Mouse (Mus musculus): Measurements from ENCODE around the gene Naglu. TPM values are rescaled to one million over a fixed set of nuclear protein-coding genes. Genes with fewer than 3 reads are reported as not detected.

The Naglu gene
- total RNA-seq (2021): 1 to 10 TPM; 8.0 to 8.7 TPM

DNA sequence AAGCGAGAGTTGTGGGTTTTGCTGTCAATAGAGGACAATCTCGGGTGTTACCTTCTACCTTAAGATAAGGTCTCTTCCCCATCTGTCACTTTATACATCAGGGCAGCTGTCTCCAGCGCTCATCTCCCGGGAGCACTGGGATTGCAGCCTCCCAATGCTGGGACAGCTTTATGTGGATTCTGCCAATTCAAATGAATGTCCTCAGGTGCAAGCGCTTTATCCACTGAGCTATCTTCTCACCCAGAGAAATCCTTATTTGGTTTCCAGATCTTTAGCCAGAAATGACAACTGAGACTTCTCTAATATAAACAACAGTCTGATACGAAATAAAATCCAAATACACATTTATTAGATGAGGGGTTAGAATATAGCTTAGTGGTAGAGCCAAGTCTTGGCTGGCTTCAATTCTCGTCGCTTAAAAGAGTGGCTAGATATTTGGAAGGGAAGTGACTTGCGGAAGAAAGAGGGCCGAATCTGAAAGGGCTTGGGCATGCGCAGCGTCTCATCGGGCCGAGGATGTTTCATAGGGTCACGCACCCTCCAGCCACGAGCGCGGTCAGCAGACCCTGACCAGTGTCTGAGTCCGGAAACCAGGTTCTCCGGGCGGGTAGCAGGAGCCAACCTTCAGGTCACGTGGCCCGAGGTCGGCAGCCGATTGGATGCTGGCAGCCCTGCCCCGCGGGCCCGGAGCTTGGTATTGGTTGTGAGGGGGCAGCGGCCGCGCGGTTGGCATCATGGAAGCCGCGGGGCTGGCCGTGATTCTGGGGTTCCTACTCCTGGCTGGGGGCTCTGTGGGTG, at the start of gene Naglu:
Gene Naglu, plus strand, starts transcription at position 622 of the 798 bp plus-strand sequence.
- peak; percentile 94 for DNase-seq (ENCODE audit: low spot score)
- intact Hi-C loops (cut with DNase I): loop anchor here (10.0 kb wide), 2 partner anchors 325 to 355 kb away; partner anchors contain the start of genes Hspb9 and Kat2a

DNA sequence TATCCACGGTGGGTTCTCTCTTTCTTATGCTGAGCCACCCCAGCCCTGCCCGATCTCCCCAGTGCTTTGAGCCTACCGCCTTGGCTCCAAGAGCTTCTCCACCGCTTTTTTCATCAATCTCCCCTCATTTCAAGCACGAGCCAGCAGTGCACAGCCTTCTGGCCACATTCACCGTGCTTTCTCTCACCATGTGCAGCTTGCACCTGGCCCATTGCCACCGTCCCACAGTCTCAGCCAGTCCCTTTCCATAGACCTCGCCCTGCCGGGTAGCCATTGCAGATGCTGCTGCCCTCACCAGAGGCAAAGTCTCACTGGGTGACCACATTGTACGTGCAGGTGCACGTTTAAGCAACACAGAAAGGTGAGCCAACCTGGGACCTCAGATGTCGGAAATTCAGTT, 46.4 kb upstream of the Naglu start:
- DNase-seq (ENCODE audit: low spot score): no peak
- intact Hi-C loops (cut with DNase I): no loop called here

DNA sequence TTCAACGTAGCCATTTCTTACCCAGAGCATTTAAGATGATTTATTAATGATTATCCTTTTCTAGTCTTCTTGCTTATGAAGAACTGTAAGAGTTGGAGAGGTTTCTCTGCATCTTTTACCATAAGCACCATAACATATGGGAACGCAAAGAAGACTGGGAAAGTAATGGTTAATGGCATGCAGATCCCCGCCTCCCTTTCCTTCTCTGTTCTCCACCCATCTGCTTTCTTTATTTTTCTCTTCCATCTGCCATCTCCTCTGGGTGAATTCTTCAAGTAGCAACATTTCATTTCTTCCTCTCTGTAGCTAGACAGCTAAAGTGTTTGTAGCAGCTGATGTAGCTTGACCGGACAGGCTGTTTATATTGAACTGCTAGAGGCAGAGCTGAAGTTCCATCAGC, 45.8 kb upstream of the Naglu start:
- no peak for DNase-seq (ENCODE audit: low spot score)
- intact Hi-C loops (cut with DNase I): no loop called here

DNA sequence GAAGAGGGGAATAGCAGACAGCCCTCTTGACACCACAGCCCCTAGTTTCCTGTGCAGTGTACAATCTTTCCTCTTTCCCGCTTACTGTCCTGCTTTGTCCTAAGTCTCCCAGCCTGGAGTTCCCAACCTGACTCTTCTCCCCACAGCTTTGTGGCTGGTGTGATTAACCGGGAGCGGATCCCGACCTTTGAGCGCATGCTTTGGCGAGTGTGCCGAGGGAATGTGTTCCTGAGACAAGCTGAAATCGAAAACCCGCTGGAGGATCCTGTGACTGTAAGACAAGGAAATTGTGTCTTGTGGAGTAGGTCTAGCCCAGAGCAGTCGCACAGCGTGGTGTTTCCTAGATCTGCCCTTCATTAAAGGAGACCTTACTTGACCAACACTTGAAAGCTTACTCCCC, 42.7 kb upstream of the Naglu start:
- DNase-seq (ENCODE audit: low spot score): no peak
- intact Hi-C loops (cut with DNase I): no loop called here

DNA sequence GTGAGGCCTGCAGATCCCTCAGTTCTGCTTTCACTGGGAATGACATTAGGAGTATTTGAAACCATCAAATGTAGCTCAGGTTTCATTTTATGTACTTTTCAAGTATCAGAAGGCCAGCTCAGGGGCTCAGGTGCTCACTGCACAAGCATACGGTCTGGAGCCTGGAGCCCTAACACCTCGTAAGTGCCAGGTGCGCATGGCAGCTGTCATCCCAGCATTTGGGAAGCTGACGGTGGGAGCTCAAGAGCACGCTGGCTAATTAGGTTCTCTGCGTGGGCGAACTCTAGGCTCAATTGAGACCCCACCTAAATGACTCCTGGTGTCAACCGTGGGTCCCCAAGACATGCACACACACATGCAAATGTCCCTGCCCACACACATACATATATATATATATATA, 40.5 kb upstream of the Naglu start:
- no peak for DNase-seq (ENCODE audit: low spot score)
- intact Hi-C loops (cut with DNase I): no loop called here

DNA sequence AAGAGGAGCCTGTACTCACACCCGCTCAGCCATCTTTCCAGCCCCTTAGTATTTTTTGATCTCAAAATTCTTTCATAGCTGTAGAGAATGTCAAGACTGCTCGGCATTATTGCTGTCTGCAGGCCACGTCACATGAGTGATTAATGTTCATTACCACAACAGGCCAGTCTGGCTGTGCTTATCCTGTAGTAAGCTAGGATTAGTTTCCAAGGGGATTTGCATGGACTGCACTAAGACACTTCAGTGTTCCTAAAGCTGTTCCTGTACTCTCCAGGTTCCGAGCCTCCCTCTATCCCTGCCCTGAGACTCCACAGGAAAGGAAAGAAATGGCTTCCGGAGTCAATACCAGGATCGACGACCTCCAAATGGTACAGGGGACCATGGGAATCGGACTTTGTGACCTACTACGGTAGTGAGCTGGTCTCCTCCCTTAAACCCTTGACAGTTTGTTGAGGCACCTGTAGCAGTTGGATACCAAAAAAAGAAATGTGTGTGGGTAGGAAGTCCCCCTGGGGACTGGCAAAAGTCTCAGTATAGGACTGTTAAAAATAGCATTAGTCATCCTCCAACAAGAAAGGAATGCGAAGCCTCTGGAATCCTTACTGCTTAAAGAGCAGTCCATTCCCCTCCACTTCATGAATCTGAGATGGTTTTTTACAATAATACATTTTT, 39.5 kb upstream of the Naglu start:
- intact Hi-C loops (cut with DNase I): no loop called here
- DNase-seq (ENCODE audit: low spot score): no peak

DNA sequence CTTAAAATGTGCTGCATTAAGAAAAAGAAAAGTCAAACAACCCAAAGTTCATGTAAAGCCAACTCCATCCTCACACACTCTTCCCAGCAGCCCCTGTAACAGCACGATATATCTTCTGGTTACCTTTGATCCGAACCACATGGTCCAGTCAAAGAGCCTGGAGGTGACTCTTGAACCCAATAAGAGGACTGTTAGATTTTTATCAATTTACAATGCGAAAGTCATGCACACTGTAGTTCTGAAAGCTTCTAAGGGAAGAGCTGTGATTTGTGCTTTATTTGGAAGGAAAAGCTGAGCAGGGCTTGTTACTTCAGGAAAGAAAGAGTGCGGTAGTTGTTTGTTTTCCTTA, 39.0 kb upstream of the Naglu start:
- intact Hi-C loops (cut with DNase I): no loop called here
- no peak for DNase-seq (ENCODE audit: low spot score)

DNA sequence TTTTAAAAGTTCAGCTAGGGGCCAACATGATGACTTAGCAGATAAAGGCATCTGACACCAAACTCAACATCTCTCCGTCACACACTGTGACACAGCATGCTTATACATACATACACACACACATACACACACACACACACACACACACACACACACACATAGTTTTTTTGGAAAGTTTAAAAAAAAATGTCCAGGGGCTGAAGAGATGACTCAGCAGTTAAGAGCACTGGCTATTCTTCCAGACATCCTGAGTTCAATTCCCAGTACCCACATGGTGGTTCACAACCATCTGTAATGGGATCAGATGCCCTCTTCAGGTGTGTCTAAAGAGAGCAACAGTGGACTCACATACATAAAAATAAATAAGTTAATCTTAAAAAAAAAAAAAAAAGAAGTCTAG, 38.3 kb upstream of the Naglu start:
- intact Hi-C loops (cut with DNase I): no loop called here
- DNase-seq (ENCODE audit: low spot score): no peak

DNA sequence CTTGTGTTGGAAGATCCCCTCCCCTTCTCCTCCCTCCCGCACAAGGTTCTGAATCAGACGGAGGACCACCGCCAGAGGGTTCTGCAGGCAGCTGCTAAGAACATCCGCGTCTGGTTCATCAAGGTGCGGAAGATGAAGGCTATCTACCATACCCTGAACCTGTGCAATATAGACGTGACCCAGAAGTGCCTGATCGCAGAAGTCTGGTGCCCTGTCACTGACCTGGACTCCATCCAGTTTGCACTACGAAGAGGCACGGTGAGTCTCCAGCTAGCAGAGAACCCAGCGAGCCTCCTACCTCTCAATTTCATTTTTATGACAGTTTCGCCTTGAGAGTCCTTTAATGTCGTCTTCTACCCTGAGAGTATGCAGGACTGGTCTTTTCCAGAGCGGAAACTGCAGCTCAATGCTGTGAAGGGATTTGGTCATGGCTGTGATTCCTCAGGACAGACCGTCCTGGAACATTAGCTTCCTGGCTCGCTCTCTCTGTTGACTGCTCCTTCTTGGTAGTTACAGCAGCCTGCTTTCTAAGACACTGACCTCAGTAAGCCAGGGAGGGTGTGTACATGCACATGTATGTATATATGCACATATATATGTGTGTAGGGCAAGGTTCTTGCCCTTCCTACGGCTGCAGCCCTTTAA, 35.8 kb upstream of the Naglu start:
- no peak for DNase-seq (ENCODE audit: low spot score)
- intact Hi-C loops (cut with DNase I): no loop called here

DNA sequence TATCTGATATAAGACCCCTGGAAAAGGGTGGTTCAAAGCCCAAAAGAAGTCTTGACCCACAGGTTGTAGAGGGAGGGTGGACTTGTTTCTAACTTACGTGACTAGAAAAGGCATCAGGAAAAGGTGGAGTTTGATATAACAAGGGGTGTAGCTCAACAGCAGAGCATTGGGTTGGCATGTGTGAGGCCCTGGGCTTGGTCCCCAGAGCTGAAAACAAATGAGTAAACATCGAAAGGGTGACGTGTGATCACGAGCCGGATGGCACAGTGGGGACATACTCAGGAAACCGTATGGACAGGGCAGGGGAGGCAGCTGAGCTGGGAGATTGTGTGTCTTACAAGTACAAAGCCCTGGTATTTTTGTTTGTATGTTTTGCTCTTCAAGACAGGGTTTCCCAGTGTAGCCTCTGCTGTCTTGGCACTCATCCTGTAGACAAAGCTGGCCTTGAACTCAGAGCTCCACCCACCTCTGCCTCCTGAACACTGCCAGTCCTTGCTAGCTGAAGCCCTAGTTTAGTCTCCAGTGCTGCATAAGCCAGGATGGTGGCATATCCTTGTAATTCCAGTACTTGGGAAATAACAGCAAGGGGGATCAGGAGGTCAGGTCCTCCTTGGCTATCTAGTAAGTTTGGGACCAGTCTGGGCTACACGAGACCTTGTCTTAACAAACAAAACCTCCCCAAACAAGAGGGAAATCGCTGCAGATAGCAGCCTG, 35.0 kb upstream of the Naglu start:
- DNase-seq (ENCODE audit: low spot score): no peak
- intact Hi-C loops (cut with DNase I): no loop called here

DNA sequence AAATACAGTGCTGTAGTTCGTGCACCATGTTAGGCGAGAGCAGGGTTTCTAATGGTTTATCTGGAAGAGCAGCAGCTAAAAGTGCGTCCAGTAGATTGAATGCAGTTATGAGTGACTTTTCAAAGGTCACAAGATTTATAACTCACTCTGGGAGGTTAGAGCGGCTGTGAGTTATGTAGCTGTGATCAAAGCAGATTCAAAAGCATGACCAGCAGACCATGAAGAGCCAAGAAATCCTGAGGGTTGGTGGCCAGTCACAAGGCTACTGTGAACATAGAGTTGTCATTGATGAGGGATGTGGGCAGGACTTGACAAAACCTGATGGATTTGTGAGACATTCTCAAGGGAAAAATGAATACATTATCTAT, 34.5 kb upstream of the Naglu start:
- DNase-seq (ENCODE audit: low spot score): no peak
- intact Hi-C loops (cut with DNase I): no loop called here

DNA sequence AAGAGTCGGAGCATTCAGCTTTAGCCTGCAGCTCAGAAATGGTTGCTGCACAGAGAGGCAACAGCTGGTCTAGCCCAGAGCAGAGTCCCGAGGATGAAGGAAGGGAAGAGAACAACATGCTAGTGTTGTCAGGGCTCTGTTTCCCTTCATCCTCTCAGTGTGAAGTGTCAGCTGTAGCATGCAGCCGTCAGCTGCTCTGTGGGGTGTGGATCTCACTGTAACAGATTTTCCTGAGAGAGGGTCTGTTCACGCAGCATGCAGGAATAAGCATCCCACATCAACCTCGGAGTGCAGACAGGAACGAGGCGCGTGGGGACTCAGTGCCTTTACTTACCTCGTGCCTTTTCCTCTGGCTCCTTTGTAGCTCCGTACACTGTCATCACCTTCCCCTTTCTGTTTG, 32.0 kb upstream of the Naglu start:
- no peak for DNase-seq (ENCODE audit: low spot score)
- intact Hi-C loops (cut with DNase I): no loop called here

DNA sequence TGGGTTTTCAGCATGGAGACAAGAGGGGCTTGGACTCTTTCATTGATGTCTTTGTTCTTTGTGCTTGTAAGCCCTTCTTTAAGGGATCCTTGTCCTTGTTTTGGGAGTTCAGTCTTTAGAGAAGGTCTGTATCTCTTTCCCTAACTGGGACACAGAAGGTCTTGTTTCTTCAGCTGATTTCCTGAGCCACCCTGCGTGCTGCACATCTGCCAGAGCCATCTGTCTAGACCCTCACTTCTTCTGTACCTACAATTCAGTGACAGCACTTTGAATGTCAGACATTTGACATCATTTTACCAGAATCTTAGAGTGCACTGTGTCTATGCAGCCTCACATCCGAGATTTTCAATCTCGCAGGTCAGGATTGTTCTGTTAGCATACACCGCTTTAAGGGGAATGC, 24.0 kb upstream of the Naglu start:
- intact Hi-C loops (cut with DNase I): no loop called here
- DNase-seq (ENCODE audit: low spot score): no peak

DNA sequence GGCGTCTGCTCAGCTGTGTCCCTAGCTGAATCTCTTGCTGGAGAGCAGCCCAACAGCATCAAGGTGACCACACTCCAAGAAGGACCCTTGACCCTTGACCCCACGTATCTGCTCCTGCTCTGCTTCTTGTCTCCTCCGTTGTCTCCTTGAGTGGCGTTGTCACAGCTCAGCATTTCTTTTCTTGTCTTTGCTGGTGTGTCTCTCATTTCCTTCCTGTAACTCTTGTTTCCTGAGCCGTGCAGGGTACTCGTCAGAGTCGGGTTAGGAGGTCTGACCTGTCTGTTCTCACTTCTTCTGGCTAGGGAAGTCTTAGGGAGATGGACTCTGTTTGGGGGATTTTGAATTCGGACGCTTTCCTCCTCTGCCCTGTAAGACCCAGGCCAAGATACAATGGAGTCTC, 23.4 kb upstream of the Naglu start:
- intact Hi-C loops (cut with DNase I): no loop called here

DNA sequence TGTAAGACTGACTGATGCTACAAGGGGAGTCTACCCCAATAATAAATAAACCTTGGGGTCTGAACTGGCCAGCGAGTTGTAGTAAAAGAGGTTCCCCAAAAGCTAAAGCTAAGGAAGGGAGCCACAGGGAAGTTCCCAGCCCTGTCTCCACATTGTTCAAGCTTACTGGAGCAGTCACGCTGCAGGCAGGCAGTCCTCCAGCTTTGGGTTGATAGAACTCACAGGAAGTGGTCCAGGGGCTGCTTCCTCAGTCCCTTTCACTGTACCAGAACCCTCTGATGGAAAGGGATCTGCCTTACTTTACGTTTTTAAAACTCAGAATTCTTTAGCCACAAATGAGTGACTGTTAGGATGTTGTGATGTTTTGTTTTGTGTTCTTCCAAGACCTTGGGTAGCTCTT, 22.3 kb upstream of the Naglu start:
- no peak for DNase-seq (ENCODE audit: low spot score)
- intact Hi-C loops (cut with DNase I): no loop called here

More for the DNA sequence above, 23.4 kb upstream of the Naglu start:
- no peak for DNase-seq (ENCODE audit: low spot score)

DNA sequence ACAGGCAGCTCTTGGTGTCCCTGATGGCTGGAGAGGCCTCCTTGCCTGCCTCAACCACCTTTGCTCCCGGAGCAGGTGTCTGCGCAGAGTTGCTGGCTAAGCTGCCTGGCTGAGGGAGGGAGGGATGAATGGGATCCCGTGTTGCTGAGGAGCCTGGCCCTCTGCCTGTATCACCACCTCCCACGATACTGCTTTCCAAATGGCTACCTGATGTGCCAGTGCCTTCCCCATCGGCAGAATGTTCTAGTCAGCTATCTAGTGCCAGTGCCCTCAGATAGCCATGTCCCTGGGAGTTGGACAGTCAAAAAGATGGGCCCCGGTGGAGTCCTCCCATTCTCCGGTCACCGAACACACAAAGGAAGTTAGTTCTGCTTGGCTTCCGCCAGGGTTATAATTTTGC, 19.5 kb upstream of the Naglu start:
- intact Hi-C loops (cut with DNase I): no loop called here
- DNase-seq (ENCODE audit: low spot score): no peak

DNA sequence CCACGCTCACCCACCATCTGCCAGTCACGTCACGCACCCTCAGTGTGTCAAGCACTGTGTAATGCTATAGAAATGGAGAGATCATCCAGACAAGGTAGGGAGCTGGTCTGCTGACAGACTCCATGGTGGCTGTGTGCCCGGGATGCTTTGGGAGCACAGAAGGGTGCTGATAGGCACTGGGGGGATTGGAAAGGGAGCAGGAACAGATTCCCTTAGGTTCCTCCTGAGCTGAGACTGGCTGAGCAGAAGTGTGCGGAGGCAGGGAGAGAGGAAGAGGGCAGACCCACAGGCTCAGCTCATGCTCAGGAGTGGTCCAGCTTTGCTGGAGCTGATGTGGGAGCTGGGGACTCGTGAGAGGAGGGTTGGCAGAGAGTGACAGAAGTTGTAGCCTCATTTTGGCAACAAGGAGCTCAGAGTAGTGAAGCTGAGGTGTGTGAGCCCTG, 18.7 kb upstream of the Naglu start:
- intact Hi-C loops (cut with DNase I): no loop called here
- no peak for DNase-seq (ENCODE audit: low spot score)

DNA sequence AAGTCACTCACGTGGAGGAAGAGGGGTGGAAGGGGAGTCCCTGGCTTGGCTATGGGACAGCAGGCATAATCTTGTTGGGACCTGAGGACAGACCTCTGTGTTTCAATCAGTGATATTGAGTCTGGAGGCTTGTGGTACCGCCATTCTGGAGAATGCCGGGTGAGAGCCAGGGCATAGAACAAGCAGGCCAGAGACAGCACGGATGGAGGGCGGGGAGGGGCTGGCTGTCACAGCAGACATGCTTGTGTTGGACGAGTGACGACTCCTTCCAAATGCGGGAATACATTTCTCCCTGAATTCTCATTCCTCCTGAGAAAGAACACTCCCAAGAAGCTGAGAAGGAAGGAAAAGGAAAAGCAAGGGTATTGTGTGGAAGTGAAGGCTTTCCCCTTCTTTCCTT, 18.2 kb upstream of the Naglu start:
- intact Hi-C loops (cut with DNase I): no loop called here
- DNase-seq (ENCODE audit: low spot score): no peak

DNA sequence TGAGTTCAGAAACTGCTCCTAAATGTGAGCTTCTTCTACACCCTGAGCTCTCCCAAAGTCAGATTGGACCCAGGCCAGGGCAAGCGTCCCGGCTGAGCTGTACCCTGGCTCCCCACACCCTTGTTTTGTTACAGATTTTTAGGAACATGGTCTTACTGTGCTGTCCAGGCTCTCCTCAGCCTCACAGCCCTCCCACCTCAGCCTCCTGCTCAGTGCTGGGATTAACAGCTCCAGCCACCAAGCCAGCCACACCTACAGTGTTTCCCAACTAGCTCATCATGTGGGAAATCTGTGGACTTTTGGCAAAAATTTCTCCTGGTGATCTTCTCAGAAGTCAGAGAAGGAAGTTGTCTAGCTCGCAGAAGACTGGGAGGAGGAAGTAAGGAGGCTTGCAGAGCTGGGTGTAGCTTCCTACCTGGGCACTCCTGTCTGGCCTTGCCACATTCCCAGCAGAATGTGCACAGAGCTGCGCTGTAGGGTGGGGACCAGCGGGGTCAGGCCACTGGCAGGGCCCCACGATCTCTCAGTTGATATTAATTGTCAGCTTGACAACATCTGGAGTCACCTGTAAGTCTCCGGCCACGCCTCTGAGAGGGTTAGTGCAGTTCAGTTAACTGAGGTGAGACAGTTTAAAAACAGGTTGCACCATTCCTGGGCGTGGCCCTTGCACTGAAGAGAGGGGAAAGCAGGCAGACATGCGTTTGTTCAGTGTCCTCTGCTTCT, 16.9 kb upstream of the Naglu start:
- intact Hi-C loops (cut with DNase I): no loop called here
- peak; percentile 67 for DNase-seq (ENCODE audit: low spot score)

DNA sequence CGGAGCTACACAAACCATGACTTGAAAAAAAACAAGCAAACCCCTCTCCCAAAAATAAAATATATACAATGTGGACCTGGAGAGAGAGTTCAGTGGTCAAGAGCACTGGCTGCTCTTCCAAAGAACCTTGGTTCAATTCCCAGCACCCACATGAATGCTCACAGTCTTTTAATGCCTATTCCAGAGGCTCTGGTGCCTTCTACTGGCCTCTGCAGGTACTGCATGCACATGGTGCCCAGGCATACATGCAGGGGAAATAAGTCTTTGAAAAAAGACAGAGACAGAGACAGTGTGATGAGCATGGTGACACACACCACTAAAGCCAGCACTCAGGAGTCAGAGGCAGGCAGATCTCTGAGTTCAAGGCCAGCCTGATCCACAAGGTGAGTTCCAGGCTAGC, 15.8 kb upstream of the Naglu start:
- intact Hi-C loops (cut with DNase I): no loop called here

More for the DNA sequence above, 15.8 kb upstream of the Naglu start:
- no peak for DNase-seq (ENCODE audit: low spot score)
